Mouse (Mus musculus): ENCODE data around the gene Atp10b.

DNA sequence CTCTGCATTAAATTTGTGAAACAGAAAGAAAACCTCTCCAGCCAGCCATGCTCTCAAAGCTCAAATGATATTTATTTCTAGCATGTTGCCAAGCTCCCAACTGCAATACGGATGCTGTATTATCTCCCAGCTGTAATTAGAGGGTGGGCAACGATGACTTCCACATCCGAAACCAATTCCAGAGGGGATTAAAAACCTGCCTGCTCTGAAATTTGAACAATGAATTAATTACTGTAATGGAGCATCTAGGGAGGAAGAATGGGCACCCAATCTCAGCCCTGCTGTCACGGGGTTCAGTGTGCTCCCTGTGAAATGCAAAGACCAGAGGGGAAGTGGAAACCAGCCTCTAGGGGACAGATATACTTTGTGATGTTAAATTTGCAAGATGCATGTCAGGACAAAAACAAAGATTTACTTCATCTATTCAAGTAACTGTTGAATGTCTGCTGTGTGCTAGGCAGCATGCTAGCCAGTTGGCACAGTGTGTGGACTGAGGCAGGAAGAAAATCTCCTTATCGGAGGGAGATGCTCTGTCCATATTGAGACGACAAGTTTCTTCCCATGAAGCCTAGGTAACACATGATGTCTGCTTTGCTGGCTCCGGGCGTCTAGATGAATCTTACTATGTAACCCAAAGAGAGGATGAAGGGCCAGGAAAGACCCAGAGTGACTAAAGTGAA, 86.8 kb downstream of the Atp10b start:
- TF ChIP-seq POLR2A (IDR thresholded peaks at IDR 0.05; ENCODE audit: low read depth, low read length) (no peak), CTCF (conservative IDR thresholded peaks at IDR 0.05; ENCODE audit: insufficient read depth, insufficient read length, low read depth, low read length) (no peak)
